Mouse (Mus musculus) hindbrain, embryonic 13.5 days (tissue): ENCODE measurements around the gene Tril. TPM values are rescaled to one million over a fixed set of nuclear protein-coding genes. Genes with fewer than 3 reads are reported as not detected.

Experiments used
- ATAC-seq: fragments of 200-750 bp; cut with Nextera tagmentation; 2 replicates; pipeline ENCODE4 v1.8.0; 2017; ENCODE audit warnings: moderate TSS enrichment; ENCODE audit not compliant: low FRiP score
- H3K27ac ChIP-seq: fragments of 300-500 bp; sonication (generic); 2 replicates; pipeline ENCODE4 v1.5.1; 2015; ENCODE audit warnings: inconsistent platforms, mild to moderate bottlenecking, moderate library complexity
- H3K27me3 ChIP-seq: fragments of 300-500 bp; sonication (generic); 2 replicates; pipeline ENCODE4 v1.6.1; 2015; ENCODE audit warnings: mild to moderate bottlenecking, inconsistent platforms
- H3K36me3 ChIP-seq: fragments of 300-500 bp; sonication (generic); 2 replicates; pipeline ENCODE4 v1.6.1; 2015; ENCODE audit warnings: mild to moderate bottlenecking, inconsistent platforms
- H3K4me1 ChIP-seq: fragments of 300-500 bp; sonication (generic); replicated peaks from 2 replicates; pipeline ENCODE4 v1.6.1; 2015; ENCODE audit warnings: inconsistent platforms
- H3K4me2 ChIP-seq: fragments of 300-500 bp; sonication (generic); 2 replicates; pipeline ENCODE4 v1.6.1; 2015; ENCODE audit warnings: inconsistent platforms, mild to moderate bottlenecking, moderate library complexity
- H3K4me3 ChIP-seq: fragments of 300-500 bp; sonication (generic); 2 replicates; pipeline ENCODE4 v1.5.1; 2015; ENCODE audit warnings: mild to moderate bottlenecking, inconsistent platforms
- H3K9ac ChIP-seq: fragments of 300-500 bp; sonication (generic); 2 replicates; pipeline ENCODE4 v1.6.1; 2015; ENCODE audit warnings: mild to moderate bottlenecking, inconsistent platforms
- H3K9me3 ChIP-seq: fragments of 300-500 bp; sonication (generic); 2 replicates; pipeline ENCODE4 v1.6.1; 2016; ENCODE audit warnings: inconsistent platforms
- WGBS: fragments of 180-500 bp; shearing (Covaris S2); methylation state at CpG from one replicate; pipeline ENCODE4 v1.1.7; 2015; 5-methylcytosine and 5-hydroxymethylcytosine counted together
- polyA plus RNA-seq: library from polyadenylated mRNA; unstranded; fragments of >200 nt; fragmentation: Nextera tagmentation; extraction: Ambion mirVana; gene quantifications from 2 replicates; pipeline ENCODE4 v1.2.1, GENCODE M21; 2015

Tril gene
- polyA plus RNA-seq: 13.2 and 13.9 TPM in 2 replicates

GRCm38 (mm10) chr6:53820486-53820985 lies at the start of gene Tril:
Gene Tril, minus strand, starts transcription at chr6:53820830.
- Histone ChIP-seq H3K9ac (peak within 1 kb of the TSS; percentile 78), H3K27me3 (peaks cover 78% of the 10 kb centered on the region), H3K4me3 (peak within 1 kb of the TSS; percentile 53), H3K4me1 (peaks cover 53% of the 10 kb centered on the region), H3K9me3 (no peaks in the 10 kb centered on the region), H3K4me2 (peak within 1 kb of the TSS; percentile 92), H3K27ac (peak within 1 kb of the TSS; percentile 84), H3K36me3 (no peaks in the 10 kb centered on the region)
- WGBS: under 1% methylated on average over 43 of the region's 43 CpGs
- peak; percentile 44; the same call in 1 of the 2 replicates for ATAC-seq

DNA sequence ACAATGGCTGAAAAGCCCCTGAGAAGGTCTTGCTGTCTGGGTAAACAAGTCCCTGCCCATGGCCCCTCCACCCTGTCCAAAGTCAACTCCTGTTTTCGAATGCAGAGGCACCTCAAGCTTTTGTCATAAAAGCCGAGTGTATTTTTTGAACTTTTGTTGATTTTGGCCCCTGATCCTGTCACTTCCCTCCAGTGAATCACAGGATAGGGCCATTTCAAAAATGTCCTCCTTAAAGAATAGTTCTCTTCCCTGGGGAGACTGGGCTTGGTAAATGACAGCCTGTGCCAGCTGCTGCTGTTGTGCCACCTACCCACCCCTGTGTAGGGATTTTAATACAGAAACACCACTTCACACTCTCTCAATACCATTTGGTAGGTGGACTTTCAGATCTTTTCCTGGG lies 42.4 kb upstream of the Tril start:
- Histone ChIP-seq H3K27me3 (peaks cover 2% of the 10 kb centered on the region; the same call in 1 of the 2 replicates), H3K9ac (no peak overlapping the region), H3K4me1 (no peaks in the 10 kb centered on the region), H3K4me2 (no peak overlapping the region), H3K9me3 (no peaks in the 10 kb centered on the region), H3K36me3 (no peaks in the 10 kb centered on the region), H3K4me3 (no peak overlapping the region), H3K27ac (no peak overlapping the region)
- ATAC-seq: no peak
- WGBS: 66% methylated on average over 2 of the region's 2 CpGs

GRCm38 (mm10) chr6:53859106-53859505 lies 38.5 kb upstream of the Tril start:
- Histone ChIP-seq H3K9ac (no peak overlapping the region), H3K4me1 (peaks cover 10% of the 10 kb centered on the region), H3K27me3 (peaks cover 2% of the 10 kb centered on the region; the same call in 1 of the 2 replicates), H3K4me3 (no peak overlapping the region), H3K4me2 (no peak overlapping the region), H3K36me3 (no peaks in the 10 kb centered on the region), H3K9me3 (no peaks in the 10 kb centered on the region), H3K27ac (no peak overlapping the region)
- 53% methylated on average over 1 of the region's 1 CpGs for WGBS
- ATAC-seq: no peak

DNA sequence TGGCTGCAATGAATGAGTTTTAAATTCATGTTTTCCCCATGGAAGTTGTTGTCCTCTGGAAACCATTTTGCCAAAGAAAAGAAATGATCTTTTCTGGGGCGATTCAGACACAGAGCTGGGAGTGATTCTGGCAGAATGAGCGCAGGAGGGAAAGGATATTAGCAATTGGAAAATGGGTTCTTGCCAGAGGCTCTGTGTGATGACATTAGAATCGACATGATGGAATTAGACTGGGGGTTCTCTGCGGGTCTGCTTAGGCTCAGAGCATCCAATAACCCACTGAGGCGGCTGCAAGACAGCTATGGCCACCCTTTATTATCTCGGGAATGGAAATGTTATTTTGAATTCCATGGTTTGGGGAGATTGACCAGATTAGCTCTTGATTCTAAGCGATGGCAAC lies 37.2 kb upstream of the Tril start:
- WGBS: 62% methylated on average over 7 of the region's 7 CpGs
- no peak for ATAC-seq
- peak overlapping the region; percentile 40; the same call in 1 of the 2 replicates for H3K27ac ChIP-seq

DNA sequence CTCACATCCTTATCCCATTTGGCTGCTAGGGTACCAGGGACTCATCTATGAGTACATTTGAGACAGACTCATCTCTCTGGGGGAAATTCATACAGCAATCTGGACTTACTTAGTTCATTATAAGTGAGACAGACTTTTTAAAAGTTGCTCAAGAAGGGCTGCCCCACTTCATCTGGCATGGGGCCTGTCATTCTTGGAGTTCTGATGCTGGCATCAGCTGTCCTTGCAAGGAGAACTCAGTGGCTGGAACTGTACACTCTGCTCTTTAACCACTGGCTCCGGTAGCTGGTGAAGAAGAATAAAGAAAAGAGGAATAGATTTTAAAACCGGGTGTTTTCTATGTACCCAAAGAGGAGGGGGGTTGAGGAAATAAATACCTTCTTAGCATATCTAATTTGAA lies 36.1 kb upstream of the Tril start:
- no peak overlapping the region for H3K4me3 ChIP-seq
- ATAC-seq: no peak
- no peak overlapping the region for H3K4me2 ChIP-seq
- peaks cover 2% of the 10 kb centered on the region; the same call in 1 of the 2 replicates for H3K27me3 ChIP-seq
- no peaks in the 10 kb centered on the region for H3K9me3 ChIP-seq
- H3K36me3 ChIP-seq: no peaks in the 10 kb centered on the region
- H3K27ac ChIP-seq: no peak overlapping the region
- H3K9ac ChIP-seq: no peak overlapping the region
- peaks cover 10% of the 10 kb centered on the region for H3K4me1 ChIP-seq
- 84% methylated on average over 2 of the region's 2 CpGs for WGBS

More for the DNA sequence above, 37.2 kb upstream of the Tril start:
- H3K27me3 ChIP-seq: peaks cover 2% of the 10 kb centered on the region; the same call in 1 of the 2 replicates
- no peak overlapping the region for H3K4me2 ChIP-seq
- H3K36me3 ChIP-seq: no peaks in the 10 kb centered on the region
- no peaks in the 10 kb centered on the region for H3K9me3 ChIP-seq
- H3K9ac ChIP-seq: no peak overlapping the region
- no peak overlapping the region for H3K4me3 ChIP-seq
- peaks cover 10% of the 10 kb centered on the region for H3K4me1 ChIP-seq

GRCm38 (mm10) chr6:53854971-53855856 lies 34.6 kb upstream of the Tril start:
- Histone ChIP-seq H3K9me3 (no peaks in the 10 kb centered on the region), H3K4me1 (peaks cover 10% of the 10 kb centered on the region), H3K27me3 (peaks cover 2% of the 10 kb centered on the region; the same call in 1 of the 2 replicates), H3K4me3 (no peak overlapping the region), H3K36me3 (no peaks in the 10 kb centered on the region), H3K4me2 (no peak overlapping the region), H3K9ac (no peak overlapping the region), H3K27ac (peak overlapping the region; percentile 42)
- WGBS: 66% methylated on average over 12 of the region's 12 CpGs
- peak; percentile 75 for ATAC-seq

DNA sequence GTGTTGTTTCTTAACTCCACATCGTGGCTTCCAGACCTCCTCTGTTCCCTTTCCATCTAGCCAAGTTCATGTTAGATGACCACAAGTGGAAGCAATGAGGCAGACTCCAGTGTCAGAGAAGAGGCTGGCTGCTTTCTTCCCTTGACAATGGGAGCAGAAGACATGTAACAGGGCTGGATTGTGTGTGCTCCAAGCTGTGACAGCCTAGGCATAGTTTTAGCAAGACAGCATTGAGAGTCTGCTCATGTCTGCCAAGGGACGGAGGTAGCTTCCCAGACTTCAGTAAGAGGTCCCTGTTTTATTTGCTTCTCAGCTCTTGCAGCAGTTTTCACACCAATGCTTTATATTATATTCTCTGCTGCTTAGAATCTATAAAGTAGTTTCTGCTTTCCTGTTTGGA lies 33.6 kb upstream of the Tril start:
- no peaks in the 10 kb centered on the region for H3K36me3 ChIP-seq
- H3K4me1 ChIP-seq: peaks cover 10% of the 10 kb centered on the region
- H3K27me3 ChIP-seq: no peaks in the 10 kb centered on the region
- no peak overlapping the region for H3K4me3 ChIP-seq
- H3K9ac ChIP-seq: no peak overlapping the region
- ATAC-seq: no peak
- no peaks in the 10 kb centered on the region for H3K9me3 ChIP-seq
- H3K4me2 ChIP-seq: no peak overlapping the region
- 0 out of 2 replicates have a peak overlapping the region, but pooled peaks have one; percentile 18 for H3K27ac ChIP-seq
- WGBS: 82% methylated on average over 2 of the region's 2 CpGs

GRCm38 (mm10) chr6:53853546-53853945 lies 32.9 kb upstream of the Tril start:
- no peak for ATAC-seq
- H3K4me3 ChIP-seq: no peak overlapping the region
- H3K9ac ChIP-seq: no peak overlapping the region
- H3K27me3 ChIP-seq: no peaks in the 10 kb centered on the region
- peaks cover 10% of the 10 kb centered on the region for H3K4me1 ChIP-seq
- no peaks in the 10 kb centered on the region for H3K9me3 ChIP-seq
- H3K27ac ChIP-seq: no peak overlapping the region
- H3K36me3 ChIP-seq: no peaks in the 10 kb centered on the region
- no peak overlapping the region for H3K4me2 ChIP-seq
- WGBS: 65% methylated on average over 3 of the region's 3 CpGs

DNA sequence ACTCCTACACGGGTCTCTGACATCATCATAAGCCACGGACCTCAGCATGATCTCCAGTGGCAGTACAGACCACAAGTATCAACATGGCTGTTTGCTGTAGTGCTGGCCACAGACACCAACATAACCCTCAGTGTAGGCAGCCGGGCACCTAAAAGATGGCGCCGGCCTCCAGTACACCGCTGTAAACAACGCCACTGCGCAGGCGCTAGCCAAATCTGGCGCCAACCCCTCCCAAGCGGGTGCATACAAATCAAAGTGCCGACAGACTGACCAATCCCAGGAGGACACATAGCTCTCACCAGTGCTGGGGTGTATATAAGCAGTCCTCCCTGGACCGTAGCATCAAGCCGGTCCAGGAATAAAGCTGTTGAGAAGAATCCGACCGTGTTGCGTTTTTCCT lies 24.0 kb upstream of the Tril start:
- WGBS: 95% methylated on average over 17 of the region's 17 CpGs

DNA sequence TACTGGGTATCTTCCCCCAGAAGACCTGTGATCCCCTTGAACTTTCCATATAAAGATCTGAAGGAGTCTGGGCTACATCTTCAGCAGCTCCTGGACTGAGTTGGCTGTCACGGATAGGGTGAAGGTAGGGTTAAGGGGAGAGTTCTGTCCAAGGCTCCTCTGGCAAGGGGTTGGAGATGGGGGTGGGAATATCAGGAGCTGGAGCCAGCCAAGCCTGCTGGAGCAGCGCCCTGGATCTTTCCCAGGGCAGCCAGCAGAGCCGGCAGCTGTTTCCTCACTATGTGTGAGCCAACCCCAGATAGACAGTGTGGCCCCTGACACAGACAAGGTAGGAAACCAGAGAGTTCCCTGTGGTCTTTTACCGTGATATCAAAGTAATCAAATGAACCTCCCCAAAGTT lies 4.6 kb upstream of the Tril start:
- no peak overlapping the region for H3K4me2 ChIP-seq
- ATAC-seq: no peak
- H3K4me3 ChIP-seq: no peak overlapping the region
- no peak overlapping the region for H3K9ac ChIP-seq
- H3K9me3 ChIP-seq: no peaks in the 10 kb centered on the region
- peaks cover 16% of the 10 kb centered on the region for H3K4me1 ChIP-seq
- WGBS: 73% methylated on average over 4 of the region's 4 CpGs
- H3K36me3 ChIP-seq: no peaks in the 10 kb centered on the region
- no peak overlapping the region for H3K27ac ChIP-seq
- peaks cover 43% of the 10 kb centered on the region for H3K27me3 ChIP-seq

More for the DNA sequence above, 24.0 kb upstream of the Tril start:
- H3K4me2 ChIP-seq: no peak overlapping the region
- no peak for ATAC-seq
- H3K4me3 ChIP-seq: no peak overlapping the region
- no peak overlapping the region for H3K27ac ChIP-seq
- no peaks in the 10 kb centered on the region for H3K36me3 ChIP-seq
- no peaks in the 10 kb centered on the region for H3K27me3 ChIP-seq
- H3K4me1 ChIP-seq: no peaks in the 10 kb centered on the region
- H3K9ac ChIP-seq: no peak overlapping the region
- H3K9me3 ChIP-seq: no peaks in the 10 kb centered on the region

DNA sequence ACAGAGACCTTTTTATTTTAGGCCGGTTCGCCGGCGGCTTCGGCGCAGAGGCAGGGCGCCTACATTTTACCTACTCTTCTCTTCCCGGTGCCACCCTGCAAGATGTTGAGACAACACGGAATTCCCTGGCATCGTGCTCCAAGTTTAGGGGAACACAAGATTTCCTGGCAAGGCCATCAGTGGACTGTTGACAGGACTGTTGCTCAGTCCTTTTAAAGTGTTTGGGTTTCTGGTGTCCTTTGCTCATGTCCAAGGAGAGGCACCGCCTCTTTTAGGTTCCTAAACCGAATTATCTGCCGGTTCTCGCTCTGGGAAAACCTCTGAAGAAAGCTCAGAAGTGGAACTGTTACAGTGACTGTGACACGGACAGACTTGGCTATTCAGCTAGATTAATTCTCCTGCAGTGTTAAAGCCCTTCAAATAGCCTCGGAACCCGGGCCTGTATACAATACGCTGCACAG lies 441 bp upstream of the Tril start:
- H3K27me3 ChIP-seq: peaks cover 78% of the 10 kb centered on the region
- H3K9ac ChIP-seq: peak overlapping the region; percentile 78
- peak overlapping the region; percentile 53 for H3K4me3 ChIP-seq
- peaks cover 48% of the 10 kb centered on the region for H3K4me1 ChIP-seq
- no peak for ATAC-seq
- 1% methylated on average over 18 of the region's 18 CpGs for WGBS
- H3K9me3 ChIP-seq: no peaks in the 10 kb centered on the region
- peak overlapping the region; percentile 92 for H3K4me2 ChIP-seq
- no peaks in the 10 kb centered on the region for H3K36me3 ChIP-seq
- H3K27ac ChIP-seq: peak overlapping the region; percentile 84

- Histone ChIP-seq H3K4me2 (peak overlapping the region; percentile 92), H3K27ac (peak overlapping the region; percentile 84), H3K9ac (peak overlapping the region; percentile 78), H3K36me3 (no peaks in the 10 kb centered on the region), H3K27me3 (peaks cover 74% of the 10 kb centered on the region), H3K4me1 (peaks cover 53% of the 10 kb centered on the region), H3K4me3 (peak overlapping the region; percentile 53), H3K9me3 (no peaks in the 10 kb centered on the region)
- ATAC-seq: 0 out of 2 replicates have a peak, but pooled peaks have one; percentile 25
- under 1% methylated on average over 64 of the region's 64 CpGs for WGBS
Measured at GRCm38 (mm10) chr6:53819761-53820485, 707 bp downstream of the Tril start.
